Mouse (Mus musculus) embryonic fibroblast, embryonic 13.5 days (primary cell): ENCODE results near the gene Olfr1036. TPM values are rescaled to one million over a fixed set of nuclear protein-coding genes. Genes with fewer than 3 reads are reported as not detected.
"Not testable (repeated sequence)": the region's sequence is repeated elsewhere in the genome, so short reads cannot be mapped to it uniquely, and the experiment has no call there.

Source experiments
- H3K27ac ChIP-seq: 2 replicates; pipeline ENCODE4 v1.5.1; 2012; ENCODE audit warnings: low read length, control low read depth, inconsistent platforms; ENCODE audit not compliant: insufficient read depth
- H3K4me1 ChIP-seq: 2 replicates; pipeline ENCODE4 v1.6.1; 2011; ENCODE audit warnings: low read length; ENCODE audit not compliant: control insufficient read depth, insufficient read depth
- H3K4me3 ChIP-seq: 2 replicates; pipeline ENCODE4 v1.5.1; 2011; ENCODE audit warnings: mild to moderate bottlenecking, control low read depth, low read length; ENCODE audit not compliant: insufficient read depth
- CTCF ChIP-seq: IDR thresholded peaks from 2 replicates; pipeline ENCODE4 v1.5.1; 2011; ENCODE audit warnings: mild to moderate bottlenecking, control low read depth, low read length, moderate library complexity, borderline replicate concordance; ENCODE audit not compliant: insufficient read depth
- POLR2A ChIP-seq: IDR thresholded peaks from 2 replicates; pipeline ENCODE4 v1.6.1; 2011; ENCODE audit warnings: low read depth, mild to moderate bottlenecking, control low read depth, low read length, moderate library complexity
- polyA plus RNA-seq: library from polyadenylated mRNA; stranded (reverse); fragments of >200 nt; gene quantifications from 2 replicates; pipeline ENCODE4 v1.2.4, GENCODE M21; 2011; ENCODE audit warnings: low read depth; ENCODE audit not compliant: missing spikeins, insufficient read length

Gene Olfr1036
- not detected in 2 replicates for polyA plus RNA-seq

- not testable (repeated sequence) for H3K4me1 ChIP-seq, H3K27ac ChIP-seq, H3K4me3 ChIP-seq
These were observed at the start of gene Olfr1036 for GRCm38 (mm10) chr2:86073692-86074091. Gene Olfr1036 (plus strand): TSS chr2:86073992.

DNA sequence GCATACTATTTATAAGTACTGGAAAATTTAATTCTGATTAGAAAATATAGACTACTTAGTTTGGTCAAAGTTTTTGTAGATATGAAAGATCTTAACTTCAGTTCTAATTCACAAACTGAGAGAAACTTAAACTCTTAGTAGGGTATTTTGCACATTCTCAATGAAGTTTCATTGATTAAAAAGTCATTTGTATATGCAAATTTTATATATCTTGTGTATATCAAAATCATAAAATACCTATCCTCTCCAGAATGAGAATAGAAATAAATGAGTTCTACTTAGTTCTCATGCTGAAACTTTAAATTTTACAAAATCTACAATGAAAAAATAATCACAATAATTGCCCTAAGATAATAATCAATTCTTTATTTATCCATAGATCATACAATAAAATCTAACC lies 28.2 kb upstream of the Olfr1036 start, which contains the start of gene Olfr1034:
TSS of gene Olfr1034 (plus strand) at position 301 of the 400 bp plus-strand sequence.
- no peaks in the 10 kb centered on the region for H3K4me1 ChIP-seq
- no peak within 1 kb of the TSS for H3K27ac ChIP-seq
- H3K4me3 ChIP-seq = no peak within 1 kb of the TSS
- no peak for TF ChIP-seq CTCF
- TF ChIP-seq POLR2A = no peak

DNA sequence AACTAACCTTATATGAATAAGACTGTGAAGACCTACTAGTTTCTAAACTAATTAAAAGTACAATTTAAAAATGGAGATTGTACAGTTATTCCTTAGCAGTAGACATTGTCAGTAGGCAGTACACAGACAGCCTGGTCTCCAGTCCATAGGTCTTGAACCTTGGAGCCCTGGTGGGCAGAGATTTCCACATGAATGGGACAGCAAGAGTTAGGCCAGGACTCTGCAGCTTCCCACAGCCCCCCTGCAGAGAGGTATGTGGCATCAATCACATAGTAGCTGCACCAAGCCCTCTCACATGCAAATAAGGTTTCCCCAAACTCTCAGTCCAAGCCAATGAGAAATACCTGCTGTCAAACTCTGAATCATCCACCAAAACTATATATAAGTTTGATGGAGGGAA lies 23.0 kb upstream of the Olfr1036 start:
- H3K4me3 ChIP-seq, H3K27ac ChIP-seq, H3K4me1 ChIP-seq: not testable (repeated sequence)

GRCm38 (mm10) chr2:86063766-86064165 lies 10.0 kb upstream of the Olfr1036 start:
- H3K4me1 ChIP-seq, H3K27ac ChIP-seq, H3K4me3 ChIP-seq: not testable (repeated sequence)

DNA sequence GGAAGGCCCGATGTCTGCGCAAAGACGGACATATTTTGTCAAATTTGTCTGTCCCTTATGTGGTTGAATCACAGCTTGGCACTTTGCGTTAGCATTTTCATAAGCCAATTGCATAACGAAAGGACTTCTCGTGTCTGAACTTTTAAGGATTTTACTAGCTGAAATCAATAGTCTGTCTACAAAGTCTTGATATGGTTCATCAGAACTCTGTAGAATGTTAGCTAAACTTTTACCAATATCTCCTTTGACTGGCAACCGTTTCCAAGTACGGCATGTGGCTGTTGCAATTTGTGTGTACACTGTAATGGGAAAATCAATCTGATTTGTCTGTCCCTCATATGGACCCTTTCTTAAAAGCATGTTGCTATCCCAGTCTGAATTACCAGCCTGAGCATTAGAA lies 3.6 kb upstream of the Olfr1036 start:
- TF ChIP-seq POLR2A (no peak), CTCF (no peak)
- H3K4me3 ChIP-seq = no peak overlapping the region
- no peaks in the 10 kb centered on the region for H3K4me1 ChIP-seq
- no peak overlapping the region for H3K27ac ChIP-seq

- H3K4me1 ChIP-seq, H3K4me3 ChIP-seq, H3K27ac ChIP-seq: not testable (repeated sequence)
These were observed 6.7 kb downstream of the Olfr1036 start for GRCm38 (mm10) chr2:86080478-86080877.

- Histone ChIP-seq H3K4me3 (no peak within 1 kb of the TSS), H3K27ac (no peak within 1 kb of the TSS), H3K4me1 (no peaks in the 10 kb centered on the region)
- no peak for TF ChIP-seq POLR2A
- no peak for TF ChIP-seq CTCF
These were observed 13.5 kb downstream of the Olfr1036 start, which contains the start of gene Olfr1037 for GRCm38 (mm10) chr2:86087285-86087684. Gene Olfr1037 (minus strand): TSS chr2:86087385.

Other genes with a start within 250 kb of the Olfr1036 start
- not detected in 2 replicates for gene Olfr1019, start 228.5 kb upstream of the Olfr1036 start, polyA plus RNA-seq
- gene Olfr1020, start 227.0 kb upstream of the Olfr1036 start, polyA plus RNA-seq = not detected in 2 replicates
- not detected in 2 replicates for gene Olfr1022, start 205.4 kb upstream of the Olfr1036 start, polyA plus RNA-seq
- gene Olfr1023, start 188.4 kb upstream of the Olfr1036 start, polyA plus RNA-seq = not detected in 2 replicates
- gene Olfr1024, start 168.9 kb upstream of the Olfr1036 start, polyA plus RNA-seq = not detected in 2 replicates
- gene Olfr1025-ps1, start 158.8 kb upstream of the Olfr1036 start, polyA plus RNA-seq = not detected in 2 replicates
- gene Olfr1026, start 152.4 kb upstream of the Olfr1036 start, polyA plus RNA-seq = not detected in 2 replicates
- not detected in 2 replicates for gene Olfr1028, start 123.6 kb upstream of the Olfr1036 start, polyA plus RNA-seq
- not detected in 2 replicates for gene Olfr1029, start 100.1 kb upstream of the Olfr1036 start, polyA plus RNA-seq
- not detected in 2 replicates for gene Olfr1030, start 94.7 kb upstream of the Olfr1036 start, polyA plus RNA-seq
- gene Olfr1031, start 83.7 kb upstream of the Olfr1036 start, polyA plus RNA-seq = not detected in 2 replicates
- not detected in 2 replicates for gene Olfr1032, start 68.5 kb upstream of the Olfr1036 start, polyA plus RNA-seq
- 0.63 and 1.2 TPM in 2 replicates for gene Olfr1033, start 53.4 kb upstream of the Olfr1036 start, polyA plus RNA-seq
- gene Olfr1034, start 28.1 kb upstream of the Olfr1036 start, polyA plus RNA-seq = not detected in 2 replicates
- not detected in 2 replicates for gene Olfr1037, start 13.4 kb downstream of the Olfr1036 start, polyA plus RNA-seq
- gene Olfr1039, start 61.9 kb downstream of the Olfr1036 start, polyA plus RNA-seq = not detected in 2 replicates
- gene Olfr1040, start 72.7 kb downstream of the Olfr1036 start, polyA plus RNA-seq = not detected in 2 replicates
- gene Olfr1042, start 87.8 kb downstream of the Olfr1036 start, polyA plus RNA-seq = not detected in 2 replicates
- not detected in 2 replicates for gene Olfr1043, start 93.5 kb downstream of the Olfr1036 start, polyA plus RNA-seq
- gene Olfr1044, start 103.8 kb downstream of the Olfr1036 start, polyA plus RNA-seq = not detected in 2 replicates
- not detected in 2 replicates for gene Olfr52, start 111.7 kb downstream of the Olfr1036 start, polyA plus RNA-seq
- gene Olfr1045, start 129.0 kb downstream of the Olfr1036 start, polyA plus RNA-seq = not detected in 2 replicates
- not detected in 2 replicates for gene Olfr1046, start 145.3 kb downstream of the Olfr1036 start, polyA plus RNA-seq
- not detected in 2 replicates for gene Olfr1047, start 157.4 kb downstream of the Olfr1036 start, polyA plus RNA-seq
- not detected in 2 replicates for gene Olfr1048, start 166.3 kb downstream of the Olfr1036 start, polyA plus RNA-seq
- not detected in 2 replicates for gene Olfr1049, start 184.3 kb downstream of the Olfr1036 start, polyA plus RNA-seq
- gene Olfr1051, start 205.1 kb downstream of the Olfr1036 start, polyA plus RNA-seq = not detected in 2 replicates
- not detected in 2 replicates for gene Olfr1052, start 218.5 kb downstream of the Olfr1036 start, polyA plus RNA-seq
- not detected in 2 replicates for gene Olfr1053, start 241.3 kb downstream of the Olfr1036 start, polyA plus RNA-seq